Mouse (Mus musculus) left cerebral cortex, postnatal 4 days (tissue): Measurements from ENCODE around the gene Gm11168. TPM values are rescaled to one million over a fixed set of nuclear protein-coding genes. Genes with fewer than 3 reads are reported as not detected.
"Not testable (repeated sequence)": the region's sequence is repeated elsewhere in the genome, so short reads cannot be mapped to it uniquely, and the experiment has no call there.

Source experiments
- DNase-seq: peaks from one replicate; pipeline ENCODE4 v3.0.0-alpha.2; 2022
- intact Hi-C: fragments of 180-260 bp; cut with DNase I; formaldehyde crosslinking; loops from one replicate; pipeline ENCODE4 v1.15.1; 2025
- microRNA-seq: library from miRNA; unstranded; fragments of <30 nt; microRNA quantifications from one replicate; pipeline ENCODE4 v1.2.0, GENCODE M21; 2022
- total RNA-seq, 2 experiments: library from RNA; stranded (reverse); gene quantifications; 2 replicates each; pipeline ENCODE4 v1.2.3; 2021

Gene Gm11168
- total RNA-seq, 2 experiments from 2014 or later: not detected

GRCm38 (mm10) chr9:3024912-3025467 lies 21.8 kb downstream of the Gm11168 start, which contains the start of gene Gm10717:
Gene Gm10717 (plus strand): TSS chr9:3025417.
- intact Hi-C loops, DNase-seq: not testable (repeated sequence)

- DNase-seq, intact Hi-C loops: not testable (repeated sequence)
Observed at GRCm38 (mm10) chr9:3025653-3026052, 22.5 kb downstream of the Gm11168 start.

- not testable (repeated sequence) for DNase-seq
Observed at GRCm38 (mm10) chr9:3026136-3026535, 23.0 kb downstream of the Gm11168 start.

GRCm38 (mm10) chr9:3026741-3027140 lies 23.6 kb downstream of the Gm11168 start:
- DNase-seq, intact Hi-C loops: not testable (repeated sequence)

More at GRCm38 (mm10) chr9:3026136-3026535, 23.0 kb downstream of the Gm11168 start:
- intact Hi-C loops: not testable (repeated sequence)

- DNase-seq, intact Hi-C loops: not testable (repeated sequence)
Observed at GRCm38 (mm10) chr9:3027200-3027599, 24.1 kb downstream of the Gm11168 start.

GRCm38 (mm10) chr9:3029276-3030000 lies 26.3 kb downstream of the Gm11168 start:
- DNase-seq, intact Hi-C loops: not testable (repeated sequence)

- intact Hi-C loops, DNase-seq: not testable (repeated sequence)
Observed at GRCm38 (mm10) chr9:3030677-3031318, 27.7 kb downstream of the Gm11168 start.

- intact Hi-C loops, DNase-seq: not testable (repeated sequence)
Observed at GRCm38 (mm10) chr9:3034299-3034698, 31.2 kb downstream of the Gm11168 start, which contains the start of gene Gm17535. Gene Gm17535 (plus strand): TSS chr9:3034599.

GRCm38 (mm10) chr9:3036577-3036976 lies 33.4 kb downstream of the Gm11168 start, which contains the start of gene Gm10715:
Gene Gm10715 (plus strand): TSS chr9:3036877.
- intact Hi-C loops, DNase-seq: not testable (repeated sequence)

- intact Hi-C loops, DNase-seq: not testable (repeated sequence)
Observed at GRCm38 (mm10) chr9:3038161-3038560, 35.0 kb downstream of the Gm11168 start.

Small RNAs within 50 kb of the gene (microRNA-seq; reads per million reads assigned to microRNA genes)
- gene Mir101c: not detected

Other genes with a start within 250 kb of the Gm11168 start
- gene Gm10722, start 2.4 kb upstream of the Gm11168 start, total RNA-seq: not detected
- 1 to 10 TPM in 1 of 2 experiments, under 1 TPM in 1; 0.86 to 1.8 TPM for gene Gm10721, start 9.8 kb downstream of the Gm11168 start, total RNA-seq
- gene Gm10720, start 12.3 kb downstream of the Gm11168 start, total RNA-seq: not detected
- 1 to 10 TPM; 1.8 to 3.5 TPM for gene Gm10719, start 14.1 kb downstream of the Gm11168 start, total RNA-seq
- 1 to 10 TPM; 3.1 to 3.3 TPM for gene Gm10718, start 20.2 kb downstream of the Gm11168 start, total RNA-seq
- gene Gm10717, start 22.1 kb downstream of the Gm11168 start, total RNA-seq: 1 to 10 TPM in 1 of 2 experiments, under 1 TPM in 1; 0.90 to 1.3 TPM
- gene Gm17535, start 31.3 kb downstream of the Gm11168 start, total RNA-seq: not detected
- gene Gm10715, start 33.5 kb downstream of the Gm11168 start, total RNA-seq: not detected